Mouse (Mus musculus) adrenal gland, adult 2 months (tissue): Measurements from ENCODE around the gene Hadha. TPM values are rescaled to one million over a fixed set of nuclear protein-coding genes. Genes with fewer than 3 reads are reported as not detected.

Source experiments
- DNase-seq: peaks from one replicate; pipeline ENCODE4 v3.0.0; 2021
- polyA plus RNA-seq: library from polyadenylated mRNA; depleted of rRNA; stranded (reverse); fragments of >200 nt; gene quantifications from 2 replicates; pipeline ENCODE4 v1.2.3, GENCODE M21; 2012
- total RNA-seq, 2 experiments: library from RNA; stranded (reverse); gene quantifications; 2 replicates each; pipeline ENCODE4 v1.2.3; 2021

Gene Hadha
- total and polyA plus RNA-seq, 3 experiments = 82.6 to 581 (median 558) TPM

- no peak for DNase-seq
These were observed 43.2 kb downstream of the Hadha start for GRCm38 (mm10) chr5:30111771-30112170.

DNA sequence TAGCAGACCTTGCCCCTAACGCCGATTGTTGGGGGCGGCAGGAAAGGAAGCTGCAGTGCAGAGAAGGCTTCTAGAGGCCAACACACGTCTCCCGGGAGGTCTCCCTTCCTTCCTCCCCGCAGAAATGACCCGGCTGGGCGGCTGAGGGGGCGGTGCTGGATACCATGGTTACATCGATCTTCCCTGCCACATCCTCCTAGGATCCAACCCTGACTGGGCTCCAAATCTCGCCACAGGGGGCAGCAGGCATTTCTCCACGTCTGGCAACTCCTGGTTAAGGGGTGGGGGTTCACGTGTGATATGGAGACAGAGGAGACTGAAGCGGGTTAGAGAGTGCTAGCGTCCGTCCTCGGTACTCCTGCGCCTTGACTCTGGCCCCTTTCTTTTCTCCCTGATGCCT lies 43.8 kb downstream of the Hadha start:
- DNase-seq = no peak

DNA sequence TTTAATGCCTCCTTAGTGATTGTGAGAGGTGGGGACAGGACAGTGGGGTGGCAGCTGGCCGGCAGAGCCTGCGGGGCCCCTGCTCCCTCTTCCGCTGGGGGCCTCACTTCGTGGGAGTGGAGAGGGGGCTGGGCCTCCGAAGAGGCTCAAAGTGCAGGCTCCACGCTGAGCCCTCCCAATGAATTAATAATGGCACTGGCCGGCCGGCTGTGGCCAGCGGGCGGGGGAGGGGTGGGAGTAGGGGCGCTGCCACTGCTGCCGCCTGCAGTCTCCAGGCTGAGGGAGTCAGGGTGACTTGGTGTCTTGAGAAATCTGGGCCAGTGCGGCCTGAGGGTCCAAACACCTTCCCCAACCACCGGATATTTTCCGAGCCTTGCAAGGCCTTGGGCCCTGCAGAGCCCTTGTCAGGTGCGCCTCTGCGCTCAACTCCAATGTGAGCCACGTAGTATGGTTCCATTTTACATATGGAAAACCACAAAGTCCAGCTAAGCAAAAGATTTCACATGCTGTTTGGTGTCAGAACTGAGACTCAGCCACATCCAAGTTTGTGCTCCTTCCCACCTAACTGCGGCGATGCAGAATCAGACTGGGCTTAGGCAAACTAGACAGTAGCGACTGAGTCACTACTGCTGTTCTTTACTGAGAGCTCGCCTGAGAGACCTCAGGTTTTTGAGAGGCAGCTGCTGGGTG lies 44.4 kb downstream of the Hadha start:
- DNase-seq = no peak

- no peak for DNase-seq
These were observed 45.1 kb downstream of the Hadha start for GRCm38 (mm10) chr5:30109899-30110298.

- no peak for DNase-seq
These were observed 46.7 kb downstream of the Hadha start for GRCm38 (mm10) chr5:30108233-30108632.

GRCm38 (mm10) chr5:30107611-30108041 lies 47.3 kb downstream of the Hadha start:
- DNase-seq = no peak

- no peak for DNase-seq
These were observed 47.8 kb downstream of the Hadha start for GRCm38 (mm10) chr5:30107186-30107585.

- DNase-seq = no peak
These were observed 48.2 kb downstream of the Hadha start for GRCm38 (mm10) chr5:30106756-30107155.

DNA sequence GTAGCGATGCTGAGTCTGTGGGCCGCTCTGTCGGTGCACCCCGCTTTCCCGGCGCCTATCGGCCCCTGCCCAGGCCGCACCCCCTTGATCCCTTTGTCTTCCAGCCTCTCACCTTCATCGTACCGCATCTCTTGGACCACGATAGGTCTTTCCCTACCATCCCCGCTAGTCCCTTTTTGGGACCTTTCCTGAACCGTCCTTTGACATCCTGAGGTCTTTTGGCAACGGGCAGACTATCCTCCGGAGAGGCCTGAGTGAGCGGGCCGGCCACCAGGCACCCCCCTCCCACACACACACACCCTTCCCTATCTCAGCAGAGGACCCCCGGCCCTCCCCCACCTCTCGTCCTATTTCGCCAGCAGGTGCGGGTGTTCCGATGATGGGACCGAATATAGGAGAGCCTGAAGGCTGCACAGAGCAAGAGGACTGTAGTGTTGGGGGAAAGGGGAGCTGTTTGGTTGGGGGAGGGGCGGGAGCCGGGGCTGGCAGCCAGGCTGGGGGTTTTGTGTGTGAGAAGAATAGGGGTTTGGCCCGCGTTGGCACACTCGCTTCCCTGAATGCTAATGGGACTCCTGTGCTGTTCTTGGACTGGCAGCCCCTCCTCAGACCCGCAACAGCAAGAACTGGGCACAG lies 49.2 kb downstream of the Hadha start, which contains the start of gene 3110082J24Rik:
Gene 3110082J24Rik (minus strand): TSS at position 419 of the 633 bp plus-strand sequence.
- DNase-seq = no peak

DNA sequence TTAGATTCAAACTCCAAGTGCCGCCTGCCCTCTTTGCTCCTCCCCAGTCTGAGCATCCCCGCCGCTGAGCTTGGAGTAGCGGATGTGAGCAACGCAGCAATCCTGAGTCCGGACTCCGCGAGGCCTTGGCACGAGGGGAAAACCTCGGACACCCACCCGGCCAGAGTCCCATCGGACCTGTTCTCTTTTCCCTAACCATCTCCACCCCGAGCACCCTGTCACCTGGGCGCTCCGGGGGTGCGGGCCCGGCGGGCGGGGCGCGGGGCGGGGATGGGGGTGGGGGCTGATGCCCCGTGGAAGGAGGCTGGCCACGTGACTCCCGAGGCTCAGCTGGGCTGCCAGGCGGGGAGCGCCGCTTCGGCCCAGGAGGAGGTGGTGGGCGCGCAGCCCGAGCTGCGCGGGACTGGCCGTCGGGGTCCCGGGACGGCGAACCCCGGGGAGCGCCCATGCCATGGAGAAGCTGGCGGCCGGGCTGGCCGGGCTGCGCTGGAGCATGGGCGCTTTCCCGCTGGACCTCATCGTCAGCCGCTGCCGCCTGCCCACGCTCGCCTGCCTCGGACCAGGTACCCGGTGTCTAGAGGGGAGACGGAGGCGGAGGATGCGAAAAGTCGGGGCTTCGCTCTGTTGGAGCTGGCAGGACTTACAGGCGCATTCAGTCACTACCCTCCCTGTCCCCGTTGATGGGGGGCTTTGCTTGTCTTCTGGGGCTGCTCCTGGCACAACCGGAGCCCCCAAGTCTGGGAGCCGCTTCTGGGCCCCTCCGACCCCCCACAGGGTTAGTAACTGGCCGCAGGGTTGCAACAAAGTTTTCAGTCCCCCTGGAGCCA lies 49.9 kb downstream of the Hadha start, which contains the start of gene Garem2:
Gene Garem2 (plus strand): TSS at position 321 of the 827 bp plus-strand sequence.
- DNase-seq = peak; percentile 42

DNA sequence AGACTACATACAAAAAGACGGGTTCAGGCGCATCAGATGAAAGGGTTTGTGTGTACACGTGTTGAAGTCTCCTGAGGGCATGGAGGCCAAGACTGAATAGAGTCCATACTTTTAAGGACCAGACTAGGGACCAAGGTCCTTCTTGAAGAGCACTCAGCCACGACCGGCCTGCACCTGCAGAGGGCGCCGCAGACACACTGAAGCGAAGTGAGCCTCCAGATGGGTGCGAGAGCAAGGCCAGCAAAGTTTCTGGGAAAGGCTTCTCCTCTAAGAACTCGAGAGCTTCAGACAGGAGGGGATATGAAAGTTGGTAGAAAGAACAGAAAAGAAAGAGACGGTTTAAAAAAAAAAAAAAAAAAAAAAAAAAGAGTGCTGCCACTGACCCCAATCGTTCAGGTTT lies 50.6 kb downstream of the Hadha start:
- peak; percentile 59 for DNase-seq

DNA sequence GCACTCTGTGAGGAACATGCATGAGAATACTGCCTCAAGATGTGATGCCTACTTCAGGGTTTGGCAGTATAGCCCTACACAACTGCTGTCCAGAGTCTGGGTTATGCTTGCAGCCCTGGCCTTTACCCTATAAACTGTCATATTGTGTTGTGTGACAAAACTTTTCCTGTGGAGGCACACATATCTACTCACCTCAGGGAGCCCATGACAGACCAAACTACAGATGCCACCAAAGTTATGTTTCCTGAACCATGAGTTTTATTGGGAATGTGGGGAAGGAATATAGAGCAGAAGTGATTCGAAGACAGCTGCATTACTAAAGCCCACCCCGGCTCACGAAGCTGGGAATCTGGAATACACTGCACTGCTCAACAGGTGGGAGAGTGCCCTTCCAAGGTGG lies 51.6 kb downstream of the Hadha start:
- no peak for DNase-seq

DNA sequence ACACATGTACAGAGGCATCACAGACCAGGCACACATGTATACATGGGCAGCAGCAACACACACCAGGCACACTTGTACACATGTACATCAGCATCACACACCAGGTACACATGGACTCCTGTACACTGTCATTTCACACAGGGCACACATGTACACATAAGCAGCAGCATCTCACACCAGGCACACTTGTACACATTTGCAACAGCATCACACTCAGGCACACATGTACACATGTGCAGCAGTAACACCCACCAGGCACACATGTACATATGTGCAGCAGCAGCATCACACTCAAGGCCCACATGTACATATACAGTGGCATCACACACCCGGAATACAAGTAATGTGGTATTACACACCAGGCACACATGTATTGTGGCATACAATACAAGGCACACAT lies 56.7 kb downstream of the Hadha start:
- no peak for DNase-seq

DNA sequence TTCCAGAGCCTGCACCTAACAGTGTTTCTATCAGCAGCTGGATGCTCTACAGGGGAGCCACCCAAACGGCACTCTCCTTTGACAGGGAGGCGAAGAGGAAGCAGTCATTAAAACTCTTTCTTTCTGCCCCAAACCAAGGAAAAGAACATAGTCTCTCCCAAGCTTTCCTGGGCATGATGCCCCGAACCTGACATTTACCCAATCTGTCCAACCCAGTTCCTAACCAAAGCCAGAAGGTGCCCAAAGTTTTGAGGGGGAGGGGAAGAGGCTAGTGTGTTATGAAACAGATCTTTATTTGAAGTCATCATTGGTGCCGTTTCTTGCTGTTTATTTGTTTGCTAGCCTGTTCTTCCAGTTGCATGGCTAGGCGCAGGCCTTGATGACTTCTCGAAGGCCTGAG lies 59.2 kb downstream of the Hadha start:
- no peak for DNase-seq

GRCm38 (mm10) chr5:30094399-30094798 lies 60.6 kb downstream of the Hadha start:
- no peak for DNase-seq

GRCm38 (mm10) chr5:30092701-30093100 lies 62.3 kb downstream of the Hadha start:
- no peak for DNase-seq

- DNase-seq = peak; percentile 85
These were observed 81.8 kb downstream of the Hadha start, which contains the start of gene Tyms for GRCm38 (mm10) chr5:30072825-30073821. Tyms (minus strand) TSS chr5:30073617.

DNA sequence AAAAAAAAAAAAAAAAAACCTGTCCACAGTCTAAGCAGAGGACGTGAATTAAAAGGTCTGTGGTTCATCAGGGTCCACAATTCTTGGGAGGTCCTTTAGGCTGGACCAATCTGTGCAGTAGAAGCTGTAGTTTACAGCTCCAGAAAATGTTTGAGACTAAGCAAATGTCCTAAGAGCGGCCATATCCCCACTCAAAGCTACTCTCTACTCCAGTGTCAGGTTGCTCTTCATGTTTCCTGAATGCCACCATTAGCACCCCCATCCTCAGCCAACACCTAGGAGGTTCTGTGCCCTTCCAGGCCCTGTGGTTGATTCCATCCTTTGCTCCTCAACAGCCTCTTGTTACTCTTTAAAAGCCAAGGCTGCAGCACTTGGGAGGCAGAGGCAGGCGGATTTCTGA lies 82.6 kb downstream of the Hadha start:
- DNase-seq = no peak

GRCm38 (mm10) chr5:30071677-30072076 lies 83.3 kb downstream of the Hadha start:
- DNase-seq = no peak
